Mouse (Mus musculus) intestine, embryonic 14.5 days (tissue): ENCODE results near the gene Ap2a1. TPM values are rescaled to one million over a fixed set of nuclear protein-coding genes. Genes with fewer than 3 reads are reported as not detected.
A peak's percentile ranks its signal among the peaks of the same experiment; 100 is the strongest.

Experiments
- ATAC-seq: fragments of 200-750 bp; cut with Nextera tagmentation; replicated peaks from 2 replicates; pipeline ENCODE4 v1.8.0; 2017; ENCODE audit warnings: low read depth, moderate number of reproducible peaks, moderate TSS enrichment, moderate library complexity; ENCODE audit not compliant: low FRiP score, low TSS enrichment
- DNase-seq: peaks from one replicate; pipeline ENCODE4 v3.0.0-alpha.2; 2018; ENCODE audit warnings: low spot score
- H3K27ac ChIP-seq: fragments of 300-500 bp; sonication (generic); 2 replicates; pipeline ENCODE4 v1.5.1; 2014; ENCODE audit warnings: low read depth, mild to moderate bottlenecking, control low read depth
- H3K27me3 ChIP-seq: fragments of 300-500 bp; sonication (generic); replicated peaks from 2 replicates; pipeline ENCODE4 v1.6.1; 2014; ENCODE audit warnings: low read length, control low read depth; ENCODE audit not compliant: control insufficient read depth, insufficient read depth
- H3K36me3 ChIP-seq: fragments of 300-500 bp; sonication (generic); 2 replicates; pipeline ENCODE4 v1.6.1; 2014; ENCODE audit warnings: low read length, control low read depth; ENCODE audit not compliant: control insufficient read depth, insufficient read depth
- H3K4me1 ChIP-seq: fragments of 300-500 bp; sonication (generic); replicated peaks from 2 replicates; pipeline ENCODE4 v1.6.1; 2014; ENCODE audit warnings: low read length, control low read depth, mixed read lengths; ENCODE audit not compliant: control insufficient read depth, insufficient read depth
- H3K4me2 ChIP-seq: fragments of 300-500 bp; sonication (generic); 2 replicates; pipeline ENCODE4 v1.6.1; 2014; ENCODE audit warnings: low read length
- H3K4me3 ChIP-seq: fragments of 300-500 bp; sonication (generic); 2 replicates; pipeline ENCODE4 v1.5.1; 2014; ENCODE audit warnings: low read depth, low read length, control low read depth, mixed read lengths
- H3K9ac ChIP-seq: fragments of 300-500 bp; sonication (generic); 2 replicates; pipeline ENCODE4 v1.6.1; 2014; ENCODE audit warnings: mild to moderate bottlenecking, low read length
- H3K9me3 ChIP-seq: fragments of 300-500 bp; sonication (generic); 2 replicates; pipeline ENCODE4 v1.6.1; 2016; ENCODE audit warnings: low read length, control low read depth; ENCODE audit not compliant: control insufficient read depth
- WGBS: fragments of 180-500 bp; shearing (Covaris S2); extraction: QIAGEN DNeasy Blood & Tissue Kit; methylation state at CpG from one replicate; pipeline ENCODE4 v1.1.7; 2014; 5-methylcytosine and 5-hydroxymethylcytosine counted together
- polyA plus RNA-seq: library from polyadenylated mRNA; unstranded; fragments of >200 nt; fragmentation: Nextera tagmentation; extraction: Ambion mirVana; gene quantifications from 2 replicates; pipeline ENCODE4 v1.2.1, GENCODE M21; 2014

Ap2a1 gene
- 62.9 and 68.3 TPM in 2 replicates for polyA plus RNA-seq

- peaks cover 14% of the 10 kb centered on the region for H3K36me3 ChIP-seq
- H3K27me3 ChIP-seq, result no peaks in the 10 kb centered on the region
- peak within 1 kb of the TSS; percentile 71 for H3K4me2 ChIP-seq
- no peaks in the 10 kb centered on the region for H3K9me3 ChIP-seq
- under 1% methylated on average over 82 of the region's 84 CpGs for WGBS
- peak within 1 kb of the TSS; percentile 98 for H3K4me3 ChIP-seq
- peak within 1 kb of the TSS; percentile 88 for H3K9ac ChIP-seq
- H3K27ac ChIP-seq, result peak within 1 kb of the TSS; percentile 89
- DNase-seq, result peak; percentile 95
- peaks cover 15% of the 10 kb centered on the region for H3K4me1 ChIP-seq
- peak; percentile 99 for ATAC-seq
Measured at GRCm38 (mm10) chr7:44929204-44930151, at the start of gene Ap2a1. Ap2a1 (minus strand) TSS chr7:44929496.

GRCm38 (mm10) chr7:44978300-44978699 is 49.0 kb upstream of the Ap2a1 start:
- Histone ChIP-seq H3K36me3 (peaks cover 67% of the 10 kb centered on the region), H3K9ac (no peak overlapping the region), H3K27ac (no peak overlapping the region), H3K4me3 (no peak overlapping the region), H3K9me3 (no peaks in the 10 kb centered on the region), H3K4me2 (no peak overlapping the region), H3K4me1 (peaks cover 8% of the 10 kb centered on the region; the same call in 1 of the 2 replicates), H3K27me3 (no peaks in the 10 kb centered on the region)
- 94% methylated on average over 3 of the region's 3 CpGs for WGBS
- ATAC-seq (no peak), DNase-seq (no peak)

DNA sequence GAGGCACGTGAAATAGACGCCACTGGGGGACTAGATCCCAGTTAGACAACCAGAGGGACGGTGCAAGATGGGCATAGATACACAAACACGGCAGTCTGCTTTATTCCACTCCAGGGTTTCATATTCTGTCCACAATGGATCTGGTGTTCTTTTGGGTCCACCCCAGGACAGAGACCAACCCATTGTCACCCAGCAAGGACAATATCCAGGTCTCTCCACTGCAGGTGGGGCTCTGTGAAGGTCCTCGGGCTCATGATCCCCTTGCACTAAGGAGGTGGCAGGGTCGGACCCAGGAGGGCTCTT is 45.8 kb upstream of the Ap2a1 start:
- H3K9ac ChIP-seq, result no peak overlapping the region
- peaks cover 20% of the 10 kb centered on the region for H3K4me1 ChIP-seq
- no peaks in the 10 kb centered on the region for H3K9me3 ChIP-seq
- ATAC-seq, result no peak
- H3K36me3 ChIP-seq, result peaks cover 42% of the 10 kb centered on the region
- H3K4me2 ChIP-seq, result peak overlapping the region; percentile 55
- no peaks in the 10 kb centered on the region for H3K27me3 ChIP-seq
- DNase-seq, result peak; percentile 62
- no peak overlapping the region for H3K27ac ChIP-seq
- 18% methylated on average over 6 of the region's 6 CpGs for WGBS
- no peak overlapping the region for H3K4me3 ChIP-seq

- ATAC-seq, result peak; percentile 38
Measured at GRCm38 (mm10) chr7:44974383-44975116, 45.3 kb upstream of the Ap2a1 start, which contains the start of gene Cpt1c. Cpt1c (minus strand) TSS chr7:44974851.

DNA sequence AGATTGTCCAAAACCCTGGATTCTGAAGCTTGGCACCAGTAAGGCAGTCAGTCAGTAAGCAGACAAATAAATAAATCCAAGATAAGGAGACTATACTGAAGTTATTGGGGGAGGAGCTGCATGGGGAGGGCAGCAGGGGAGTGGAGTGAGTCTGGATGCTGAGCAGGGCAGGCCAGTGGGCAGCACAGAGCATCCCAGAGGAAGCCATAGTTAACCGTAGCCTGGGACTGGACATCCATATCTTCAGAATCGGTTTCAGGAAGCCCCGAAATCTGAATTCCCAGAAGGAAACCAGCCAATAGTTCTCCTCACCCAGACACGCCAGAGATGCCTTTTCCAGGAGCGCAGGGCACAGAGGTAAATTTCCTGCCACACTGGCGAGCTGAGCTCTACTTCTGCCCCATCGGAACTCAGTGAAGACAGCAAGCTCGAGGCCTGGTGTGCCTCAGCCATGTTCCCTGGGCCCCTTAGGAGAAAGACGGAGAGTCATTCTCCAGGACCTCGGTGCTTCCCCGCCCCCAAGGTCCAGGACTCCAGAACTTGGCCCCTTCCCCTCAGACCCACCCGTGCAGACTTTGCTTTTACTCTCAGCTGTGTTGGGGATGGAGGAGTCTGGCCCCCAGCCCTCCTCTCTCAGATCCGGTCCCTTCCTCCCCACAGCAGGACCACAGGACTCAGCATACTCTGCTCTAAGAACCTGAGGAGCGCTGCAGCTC is 44.3 kb upstream of the Ap2a1 start:
- H3K27ac ChIP-seq, result peak overlapping the region; percentile 69; the same call in 1 of the 2 replicates
- peak overlapping the region; percentile 41 for H3K4me3 ChIP-seq
- ATAC-seq (no peak), DNase-seq (no peak)
- H3K9ac ChIP-seq, result peak overlapping the region; percentile 49
- H3K4me1 ChIP-seq, result peaks cover 20% of the 10 kb centered on the region
- peaks cover 27% of the 10 kb centered on the region for H3K36me3 ChIP-seq
- peak overlapping the region; percentile 55 for H3K4me2 ChIP-seq
- no peaks in the 10 kb centered on the region for H3K27me3 ChIP-seq
- H3K9me3 ChIP-seq, result no peaks in the 10 kb centered on the region
- WGBS, result 35% methylated on average over 14 of the region's 14 CpGs

More at GRCm38 (mm10) chr7:44974383-44975116, 45.3 kb upstream of the Ap2a1 start, which contains the start of gene Cpt1c:
- DNase-seq, result peak; percentile 88
- Histone ChIP-seq H3K27ac (peak within 1 kb of the TSS; percentile 69), H3K9me3 (no peaks in the 10 kb centered on the region), H3K9ac (peak within 1 kb of the TSS; percentile 49), H3K4me1 (peaks cover 20% of the 10 kb centered on the region), H3K4me2 (peak within 1 kb of the TSS; percentile 55), H3K36me3 (peaks cover 36% of the 10 kb centered on the region), H3K27me3 (no peaks in the 10 kb centered on the region), H3K4me3 (peak within 1 kb of the TSS; percentile 41)
- WGBS, result 3% methylated on average over 22 of the region's 22 CpGs

- H3K9ac ChIP-seq, result peak overlapping the region; percentile 49
- peaks cover 2% of the 10 kb centered on the region; the same call in 1 of the 2 replicates for H3K36me3 ChIP-seq
Measured at GRCm38 (mm10) chr7:44971142-44971541, 41.8 kb upstream of the Ap2a1 start.

GRCm38 (mm10) chr7:44970231-44970691 is 41.0 kb upstream of the Ap2a1 start:
- ATAC-seq (peak; percentile 95), DNase-seq (peak; percentile 95)
- Histone ChIP-seq H3K9me3 (no peaks in the 10 kb centered on the region), H3K9ac (peak overlapping the region; percentile 49), H3K36me3 (peaks cover 7% of the 10 kb centered on the region; the same call in 1 of the 2 replicates), H3K4me1 (peaks cover 20% of the 10 kb centered on the region), H3K27me3 (no peaks in the 10 kb centered on the region), H3K4me2 (peak overlapping the region; percentile 68), H3K4me3 (peak overlapping the region; percentile 56), H3K27ac (peak overlapping the region; percentile 82)
- under 1% methylated on average over 36 of the region's 36 CpGs for WGBS

More at GRCm38 (mm10) chr7:44971142-44971541, 41.8 kb upstream of the Ap2a1 start:
- peaks cover 20% of the 10 kb centered on the region for H3K4me1 ChIP-seq
- no peaks in the 10 kb centered on the region for H3K27me3 ChIP-seq
- H3K27ac ChIP-seq, result peak overlapping the region; percentile 82; the same call in 1 of the 2 replicates
- WGBS, result 68% methylated on average over 7 of the region's 7 CpGs
- H3K4me2 ChIP-seq, result peak overlapping the region; percentile 68
- H3K9me3 ChIP-seq, result no peaks in the 10 kb centered on the region
- ATAC-seq (no peak), DNase-seq (peak; percentile 50)
- peak overlapping the region; percentile 56 for H3K4me3 ChIP-seq

- DNase-seq, result no peak
- Histone ChIP-seq H3K27me3 (no peaks in the 10 kb centered on the region), H3K4me2 (no peak overlapping the region), H3K4me3 (no peak overlapping the region), H3K36me3 (peaks cover 18% of the 10 kb centered on the region; the same call in 1 of the 2 replicates), H3K27ac (no peak overlapping the region), H3K4me1 (peaks cover 8% of the 10 kb centered on the region), H3K9me3 (no peaks in the 10 kb centered on the region), H3K9ac (no peak overlapping the region)
- WGBS, result 68% methylated on average over 15 of the region's 15 CpGs
- ATAC-seq, result no peak
Measured at GRCm38 (mm10) chr7:44966638-44967037, 37.3 kb upstream of the Ap2a1 start.
